In the genomic region with DNA sequence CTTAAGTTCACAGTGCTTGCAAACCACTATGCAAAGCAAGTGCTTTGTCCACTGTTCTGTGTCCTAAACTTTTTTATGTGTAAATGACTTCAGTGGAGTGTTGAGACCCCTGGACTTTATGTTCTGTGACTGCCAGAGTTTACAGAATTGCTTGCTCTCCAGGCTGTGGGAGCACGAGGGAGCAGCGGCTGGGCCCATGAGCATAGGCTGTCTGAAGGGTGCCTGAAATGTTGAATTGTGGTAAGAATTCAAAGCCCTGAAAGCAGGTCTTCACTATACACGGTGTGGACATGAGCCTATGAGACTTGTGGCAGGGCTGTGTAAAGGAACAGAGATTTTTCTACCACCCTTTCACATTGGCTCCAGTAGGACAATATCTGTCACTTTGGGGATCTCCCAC, we compare ENCODE assay signal across 15 mouse cellular contexts. TPM values are rescaled to one million over a fixed set of nuclear protein-coding genes. Genes with fewer than 3 reads are reported as not detected.
"Had no signal": no experiment of that assay in that cellular context is flagged by ENCODE, and none has a peak within 500 bp of the region (broad histone marks: within the 10 kb centered on the region; RNA-seq: fewer than 3 reads in every experiment).

No protein-coding gene starts in this region.

- ATAC-seq: hindbrain, postnatal 0 days; inflammation-experienced regulatory T-cells, adult 6 months; intestine, embryonic 16.5 days had no signal

- H3K4me2 ChIP-seq: midbrain, embryonic 11.5 days had no signal

- H3K4me3 ChIP-seq: left cerebral cortex, adult 2 months had no signal

- H3K9ac ChIP-seq: liver, embryonic 14.5 days had no signal

- H3K27ac ChIP-seq: hindbrain, postnatal 0 days; left cerebral cortex, adult 2 months; liver, embryonic 14.5 days had no signal

- DNase-seq: kidney, adult 18-20 months; kidney, postnatal 36 days; layer of hippocampus, postnatal 36 days; lung, adult 2 months; lung, postnatal 14 days; lung, postnatal 4 days; midbrain, embryonic 14.5 days; thymus, postnatal 25 days had no signal

RNA-seq across cellular contexts. Expression of gene Hist1h2ad, which starts 37.5 kb away (rescaled TPM):
- polyA plus RNA-seq: hindbrain, postnatal 0 days; midbrain, postnatal 0 days had no signal
